Mouse (Mus musculus): ENCODE data around the gene Ak9.

DNA sequence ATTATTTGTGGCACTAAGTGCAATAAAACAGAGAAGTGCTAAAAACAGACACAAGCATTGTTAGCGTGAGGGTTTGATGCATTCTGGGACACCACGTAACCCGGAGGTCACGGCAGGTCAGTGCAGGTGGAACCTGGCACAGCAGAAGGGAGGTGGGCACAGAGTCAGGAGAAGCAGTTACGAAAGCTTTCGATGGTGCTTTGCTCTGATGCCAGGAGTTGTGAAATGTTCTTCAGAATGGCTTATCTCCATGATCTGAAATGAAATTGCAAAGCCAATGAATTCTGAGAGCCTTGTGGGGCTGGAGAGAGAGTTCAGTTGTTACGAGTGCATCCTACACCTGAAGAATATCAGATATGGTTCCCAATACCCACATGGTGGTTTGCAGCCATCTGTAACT lies 37.6 kb downstream of the Ak9 start:
- TF ChIP-seq POLR2A (IDR thresholded peaks at IDR 0.05; ENCODE audit: insufficient read length, low read depth): no peak
- no peak for TF ChIP-seq POLR2AphosphoS2 (IDR thresholded peaks at IDR 0.05; ENCODE audit: insufficient read length, low read depth)
- no peak for TF ChIP-seq E2F4 (IDR thresholded peaks at IDR 0.05; ENCODE audit: insufficient read depth)
- no peak for TF ChIP-seq TCF12 (IDR thresholded peaks at IDR 0.05; ENCODE audit: insufficient read depth, poor library complexity, severe bottlenecking)
- TF ChIP-seq MAX (IDR thresholded peaks at IDR 0.05; ENCODE audit: low read depth): no peak
- no peak for TF ChIP-seq TCF3 (IDR thresholded peaks at IDR 0.05; ENCODE audit: insufficient read length, low read depth)
- TF ChIP-seq MYOD1 (IDR thresholded peaks at IDR 0.05; ENCODE audit: control insufficient read depth in 1 of 3, insufficient read length in 2 of 3, low read depth in 2 of 3): no peak
- no peak for TF ChIP-seq REST (IDR thresholded peaks at IDR 0.05; ENCODE audit: insufficient read depth, insufficient read length)
- TF ChIP-seq CEBPB (IDR thresholded peaks at IDR 0.05; ENCODE audit: insufficient read depth, poor library complexity, severe bottlenecking): no peak
